Mouse (Mus musculus): ENCODE measurements at regions not wholly inside any gene's neighbourhood (a gene's known extent, or its start where the extent isn't known, plus 50 kb on each side); places are given as distances from the start of the nearest gene placed in this dataset.

GRCm38 (mm10) chr11:112607359-112607758, 174.7 kb upstream of the Sox9 start:
- TF ChIP-seq CTCF (IDR thresholded peaks at IDR 0.05; ENCODE audit: low read depth, low read length) (no peak), POLR2A (IDR thresholded peaks at IDR 0.05; ENCODE audit: extremely low read depth, insufficient read depth, low read length) (no peak)
